Mouse (Mus musculus) megakaryocyte, embryonic 14.5 days (primary cell): ENCODE measurements around the gene Gtse1.

Experiments
- FLI1 ChIP-seq: IDR thresholded peaks from 2 replicates; pipeline ENCODE4 v1.6.1; 2012; ENCODE audit warnings: low read length, inconsistent platforms, mixed read lengths
- GATA1 ChIP-seq: IDR thresholded peaks from 3 replicates; pipeline ENCODE4 v1.6.1; 2012; ENCODE audit warnings: mixed read lengths, low read length, inconsistent platforms, borderline replicate concordance

DNA sequence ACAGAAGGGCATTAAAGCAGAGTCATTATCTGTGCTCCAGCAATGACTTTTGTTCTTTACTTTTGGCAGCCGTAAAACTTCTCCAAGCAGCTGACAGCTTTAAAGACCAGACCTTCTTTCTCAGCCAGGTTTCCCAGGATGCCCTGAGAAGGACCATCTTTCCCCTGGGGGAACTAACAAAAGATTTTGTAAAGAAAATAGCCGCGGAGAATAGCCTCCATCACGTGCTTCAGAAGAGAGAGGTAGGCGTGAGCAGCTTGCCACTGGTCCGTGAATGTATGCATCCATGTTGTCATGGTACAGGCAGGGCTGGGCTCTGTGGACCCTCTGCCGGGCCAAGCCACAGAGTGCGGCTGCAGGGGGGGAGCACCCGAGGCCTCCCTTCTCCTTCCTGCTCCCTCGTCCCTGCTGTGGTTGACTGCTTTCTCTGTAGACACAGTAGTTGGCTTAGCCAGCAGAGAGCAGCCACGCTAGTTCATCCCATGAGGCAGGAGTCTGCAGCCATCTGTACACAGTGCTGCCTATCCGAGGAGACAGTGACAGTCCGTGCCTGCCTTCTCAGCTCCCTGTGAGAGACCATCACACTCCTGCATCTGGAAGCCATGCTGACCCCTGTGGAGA lies 33.1 kb downstream of the Gtse1 start:
- no peak for TF ChIP-seq GATA1
- no peak for TF ChIP-seq FLI1
